Mouse (Mus musculus): ENCODE data around the gene Inpp4b.

Inpp4b gene

GRCm38 (mm10) chr8:81772855-81773254, 430.5 kb downstream of the Inpp4b start:
- in situ Hi-C loops (cut with MboI, MseI): loop anchor here in 1 of 2 experiments (25.0 kb wide), 1 partner anchor 286 kb away; no protein-coding TSS in a partner anchor

GRCm38 (mm10) chr8:81773305-81773965, 431.1 kb downstream of the Inpp4b start:
- in situ Hi-C loops (cut with MboI, MseI): loop anchor here in 1 of 2 experiments (25.0 kb wide), 1 partner anchor 286 kb away; no protein-coding TSS in a partner anchor

DNA sequence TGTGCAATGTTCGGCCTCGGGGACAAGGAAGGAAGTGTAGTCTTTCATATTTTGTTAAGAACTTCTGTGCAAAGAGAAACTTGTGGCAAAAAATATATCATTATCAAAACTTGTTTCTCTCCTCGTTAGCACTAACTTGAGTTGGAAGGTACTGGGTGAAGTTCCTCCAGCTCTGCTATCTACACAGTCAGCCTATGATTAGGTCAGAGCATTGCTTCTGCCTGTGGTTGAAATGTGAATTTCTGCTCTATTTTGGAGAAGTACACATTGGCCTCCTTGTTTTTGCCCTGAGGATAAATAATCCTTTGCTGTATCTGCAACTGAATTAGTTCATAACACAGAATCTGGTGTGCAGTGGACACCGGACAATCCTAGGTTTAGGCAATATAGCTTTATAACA, 431.7 kb downstream of the Inpp4b start:
- in situ Hi-C loops (cut with MboI, MseI): loop anchor here in 1 of 2 experiments (25.0 kb wide), 1 partner anchor 287 kb away; no protein-coding TSS in a partner anchor

GRCm38 (mm10) chr8:81774454-81774853, 432.1 kb downstream of the Inpp4b start:
- in situ Hi-C loops (cut with MboI, MseI): loop anchor here in 1 of 2 experiments (25.0 kb wide), 1 partner anchor 287 kb away; no protein-coding TSS in a partner anchor

GRCm38 (mm10) chr8:81776516-81777237, 434.3 kb downstream of the Inpp4b start:
- in situ Hi-C loops (cut with MboI, MseI): loop anchor here in 1 of 2 experiments (25.0 kb wide), 1 partner anchor 764 kb away; the partner anchor contains the start of gene Usp38

DNA sequence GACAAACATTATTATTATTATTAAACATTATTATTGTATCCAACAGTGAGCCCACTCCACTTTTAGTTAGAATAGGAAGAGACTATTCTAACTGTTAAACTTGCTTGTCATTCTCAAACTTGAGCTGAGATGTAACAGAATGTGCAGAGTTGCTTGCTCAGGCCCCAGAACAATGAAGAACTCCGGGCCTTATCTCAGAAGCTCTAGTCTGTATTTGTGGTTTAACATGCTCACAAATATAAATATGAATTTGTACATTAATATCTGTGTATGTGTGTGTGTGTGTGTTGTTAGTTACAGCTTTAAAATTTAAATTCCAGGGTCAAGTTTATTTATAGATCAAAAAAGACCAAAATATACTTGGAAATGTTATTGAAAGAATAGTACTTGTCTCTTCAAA, 435.3 kb downstream of the Inpp4b start:
- in situ Hi-C loops (cut with MboI, MseI): loop anchor here in 1 of 2 experiments (25.0 kb wide), 1 partner anchor 765 kb away; the partner anchor contains the start of gene Usp38

- in situ Hi-C loops (cut with MboI, MseI): loop anchor here in 1 of 2 experiments (25.0 kb wide), 1 partner anchor 767 kb away; the partner anchor contains the start of gene Usp38
Measured at GRCm38 (mm10) chr8:81779440-81779839, 437.1 kb downstream of the Inpp4b start.

GRCm38 (mm10) chr8:81780166-81780565, 437.8 kb downstream of the Inpp4b start:
- in situ Hi-C loops (cut with MboI, MseI): loop anchor here (5.0 to 25.0 kb wide), 2 partner anchors 768 kb away; partner anchors contain the start of gene Usp38 (in 2 of the 2)

GRCm38 (mm10) chr8:81780921-81781675, 438.7 kb downstream of the Inpp4b start:
- in situ Hi-C loops (cut with MboI, MseI): loop anchor here (5.0 to 25.0 kb wide), 2 partner anchors 769 kb away; partner anchors contain the start of gene Usp38 (in 2 of the 2)

DNA sequence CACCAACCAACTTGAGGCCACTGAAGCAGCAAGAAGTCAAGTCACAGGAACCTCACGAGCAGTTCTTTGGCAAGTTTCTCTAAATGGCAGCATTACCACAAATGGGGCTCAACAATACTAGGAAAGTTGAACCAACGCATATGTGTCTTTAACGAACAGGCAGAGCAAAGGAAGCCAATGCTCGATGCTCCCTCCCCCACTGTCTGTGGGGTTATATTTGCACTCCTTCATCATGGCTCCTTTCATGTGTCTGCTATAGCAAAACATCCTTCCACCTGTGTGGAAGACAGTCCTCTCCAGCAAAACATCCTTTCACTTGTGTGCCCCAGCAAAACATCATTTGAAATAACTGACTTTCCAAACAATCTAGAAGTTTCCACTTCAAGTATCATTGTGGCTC, 440.4 kb downstream of the Inpp4b start:
- in situ Hi-C loops (cut with MboI, MseI): loop anchor here (5.0 to 25.0 kb wide), 2 partner anchors 770 kb away; partner anchors contain the start of gene Usp38 (in 2 of the 2)

DNA sequence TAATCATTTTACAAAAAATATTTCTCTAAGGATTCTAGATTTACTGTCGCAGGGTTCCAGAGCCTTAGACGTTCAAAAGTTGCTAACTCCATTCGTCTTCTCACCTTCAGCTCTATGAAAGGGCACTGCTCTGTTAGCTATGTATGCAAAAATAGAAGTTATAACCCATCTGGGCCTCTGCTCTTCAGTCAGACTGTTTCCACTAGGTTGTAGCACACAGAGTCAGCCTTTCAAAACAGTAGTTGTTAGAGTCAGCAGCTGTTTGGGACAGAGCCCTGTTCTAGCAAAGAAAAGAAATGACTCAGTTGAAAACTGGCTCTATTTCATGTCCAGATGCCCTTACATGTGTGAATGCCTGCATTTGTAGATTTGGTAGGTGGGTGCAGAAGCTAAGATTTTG, 442.4 kb downstream of the Inpp4b start:
- in situ Hi-C loops (cut with MboI, MseI): loop anchor here (5.0 to 25.0 kb wide), 2 partner anchors 772 kb away; partner anchors contain the start of gene Usp38 (in 2 of the 2)

DNA sequence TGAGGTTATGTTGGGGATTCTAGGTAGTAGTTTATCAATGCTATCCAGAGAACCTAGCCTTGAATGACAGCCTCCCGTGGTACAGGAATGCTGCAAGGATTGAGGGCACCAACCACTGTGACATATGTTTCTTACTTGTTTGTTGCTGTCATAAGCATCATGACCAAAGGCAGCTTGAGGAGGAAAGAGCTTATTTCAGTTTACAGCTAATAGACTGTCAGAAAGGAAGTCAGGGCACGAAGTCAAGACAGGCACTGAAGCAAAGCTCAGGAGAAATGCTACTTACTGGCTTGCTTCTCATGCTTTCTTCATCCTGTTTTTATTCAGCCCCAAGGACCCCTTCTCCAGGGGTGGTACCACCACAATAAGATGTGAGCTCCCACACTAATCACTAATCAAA, 446.1 kb downstream of the Inpp4b start:
- in situ Hi-C loops (cut with MboI, MseI): loop anchor here in 1 of 2 experiments (25.0 kb wide), 1 partner anchor 776 kb away; the partner anchor contains the start of gene Usp38

DNA sequence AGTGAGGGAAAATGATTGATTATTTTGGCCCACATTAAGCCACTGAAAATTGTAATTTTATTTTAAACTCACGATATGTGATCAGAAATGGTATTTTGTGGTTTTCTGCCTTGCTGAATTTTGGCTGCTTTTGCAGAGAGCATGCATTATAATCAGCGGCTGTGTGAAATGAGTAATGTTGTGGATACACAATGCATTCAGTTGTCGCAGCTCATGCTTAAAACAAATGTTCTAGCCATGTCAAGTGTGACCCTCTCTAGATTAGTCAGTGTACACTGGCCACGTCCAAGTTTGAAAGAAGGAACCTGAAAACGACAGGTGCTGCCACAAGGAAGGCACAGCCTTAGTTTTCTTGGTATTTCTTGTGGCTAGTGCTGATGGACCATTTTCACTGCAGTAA, 450.3 kb downstream of the Inpp4b start:
- in situ Hi-C loops (cut with MboI, MseI): loop anchor here in 1 of 2 experiments (25.0 kb wide), 1 partner anchor 780 kb away; the partner anchor contains the start of gene Usp38

DNA sequence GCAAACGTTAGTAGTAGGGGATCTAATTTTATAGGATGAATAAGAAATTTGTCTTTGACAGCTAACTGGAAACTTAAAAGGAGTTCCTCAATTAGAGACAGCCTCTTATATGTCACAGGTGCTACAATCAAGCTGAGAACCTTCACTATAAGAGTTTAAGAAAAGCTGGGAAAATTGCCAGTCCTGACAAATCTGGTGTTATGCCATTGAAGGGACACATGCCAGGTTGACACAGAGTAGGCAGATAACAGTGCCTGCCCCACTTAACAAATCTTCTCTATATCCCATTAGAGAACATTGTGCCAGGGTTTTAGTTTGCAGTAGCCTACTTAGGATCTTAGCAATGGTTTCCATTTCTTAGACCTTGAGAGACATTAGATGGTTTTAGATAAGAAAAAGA, 456.1 kb downstream of the Inpp4b start:
- in situ Hi-C loops (cut with MboI, MseI): loop anchor here in 1 of 2 experiments (25.0 kb wide), 1 partner anchor 786 kb away; the partner anchor contains the start of gene Usp38

DNA sequence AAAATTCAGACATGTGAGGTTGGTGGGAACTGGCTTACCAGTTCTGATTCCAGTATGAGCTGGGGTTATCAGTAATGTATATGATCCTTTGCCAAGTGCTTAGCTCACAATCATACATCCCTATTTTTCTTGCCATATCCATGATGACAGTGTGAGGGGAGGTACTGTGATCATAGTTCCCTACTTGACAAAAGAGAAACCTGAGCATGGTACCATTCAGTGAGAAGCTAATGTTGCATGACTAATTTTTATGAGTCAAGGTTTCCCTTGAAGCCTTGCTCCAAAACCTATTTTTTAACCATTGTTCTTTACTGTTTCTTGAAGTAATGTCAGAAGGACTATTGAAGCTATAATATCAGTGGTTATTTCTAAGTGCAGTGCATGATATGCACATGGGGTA, 458.4 kb downstream of the Inpp4b start:
- in situ Hi-C loops (cut with MboI, MseI): loop anchor here (10.0 kb wide), 3 partner anchors 166 to 456 kb away; partner anchors contain the start of gene Inpp4b (in 2 of the 2)

GRCm38 (mm10) chr8:81806797-81807196, 464.4 kb downstream of the Inpp4b start:
- in situ Hi-C loops (cut with MboI, MseI): loop anchor here (5.0 to 10.0 kb wide), 4 partner anchors 39 to 462 kb away; partner anchors contain the start of gene Inpp4b (in 2 of the 2)

DNA sequence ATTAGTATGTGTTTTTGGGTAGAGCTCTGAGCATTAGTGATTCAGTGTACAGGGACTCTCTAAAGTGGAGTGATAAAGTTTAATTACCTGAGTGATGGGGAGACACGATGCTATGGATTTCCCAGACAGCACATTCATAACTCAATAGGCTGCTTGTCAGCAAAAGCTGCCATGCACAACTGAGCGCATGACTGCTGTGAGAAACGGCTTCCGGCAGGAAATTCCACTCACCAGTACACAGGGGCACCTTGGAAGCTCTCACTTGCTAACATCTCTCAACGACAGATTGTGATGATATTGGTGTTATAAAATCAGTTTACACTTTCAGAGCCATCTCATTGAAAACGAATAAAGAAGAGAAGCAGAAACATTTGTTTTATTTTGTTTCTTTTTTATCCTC, 465.2 kb downstream of the Inpp4b start:
- in situ Hi-C loops (cut with MboI, MseI): loop anchor here (5.0 to 10.0 kb wide), 4 partner anchors 40 to 463 kb away; partner anchors contain the start of gene Inpp4b (in 2 of the 2)

GRCm38 (mm10) chr8:81808406-81808805, 466.1 kb downstream of the Inpp4b start:
- in situ Hi-C loops (cut with MboI, MseI): loop anchor here (5.0 to 10.0 kb wide), 4 partner anchors 41 to 464 kb away; partner anchors contain the start of gene Inpp4b (in 2 of the 2)

DNA sequence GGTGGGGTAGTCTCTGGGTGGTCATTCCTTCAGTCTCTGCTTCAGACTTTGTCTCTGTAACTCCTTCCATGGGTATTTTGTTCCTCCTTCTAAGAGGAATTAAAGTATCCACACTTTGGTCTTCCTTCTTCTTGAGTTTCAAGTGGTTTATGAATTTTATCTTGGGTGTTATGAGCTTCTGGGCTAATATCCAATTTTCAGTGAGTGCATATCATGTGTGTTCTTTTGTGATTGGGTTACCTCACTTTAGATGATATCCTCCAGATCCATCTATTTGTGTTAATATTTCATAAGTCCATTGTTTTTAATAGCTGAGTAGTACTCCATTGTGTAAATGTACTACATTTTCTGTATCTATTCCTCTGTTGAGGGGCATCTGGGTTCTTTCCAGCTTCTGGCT, 467.1 kb downstream of the Inpp4b start:
- in situ Hi-C loops (cut with MboI, MseI): loop anchor here (5.0 to 10.0 kb wide), 4 partner anchors 42 to 465 kb away; partner anchors contain the start of gene Inpp4b (in 2 of the 2)

GRCm38 (mm10) chr8:81812051-81812751, 469.8 kb downstream of the Inpp4b start:
- in situ Hi-C loops (cut with MboI, MseI): no loop called here
